Mouse (Mus musculus): ENCODE data around the gene Tex50. TPM values are rescaled to one million over a fixed set of nuclear protein-coding genes. Genes with fewer than 3 reads are reported as not detected.
A peak's percentile ranks its signal among the peaks of the same experiment; 100 is the strongest.
"Not testable (repeated sequence)": the region's sequence is repeated elsewhere in the genome, so short reads cannot be mapped to it uniquely, and the experiment has no call there.

Gene Tex50
- total RNA-seq (2021) = not detected
- long read RNA-seq, experiment 1 = 0 reads
- long read RNA-seq, experiment 2 = 0 reads

DNA sequence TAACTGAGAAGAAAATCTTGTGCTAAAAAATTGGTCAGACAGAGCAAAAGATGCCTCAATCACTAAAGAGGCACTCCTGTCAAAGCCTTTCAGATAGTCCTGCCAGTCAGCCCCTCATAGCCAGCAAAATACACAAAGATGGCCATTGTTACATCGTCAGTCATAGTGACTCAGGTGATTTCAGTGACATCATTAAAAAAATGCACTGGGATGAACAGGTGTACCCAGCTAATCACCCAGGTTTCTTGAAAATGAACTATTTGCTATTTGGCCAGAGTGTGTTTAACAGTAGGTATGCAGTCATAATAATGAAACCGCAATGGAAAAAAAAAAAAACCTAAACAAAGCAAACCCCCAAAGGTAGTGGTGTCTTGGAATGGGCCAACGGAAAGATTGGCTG lies at the start of gene Tex50:
Gene Tex50 (minus strand): TSS at position 101 of the 400 bp plus-strand sequence.
- H3K4me3 ChIP-seq = no peak within 1 kb of the TSS
- no peak for TF ChIP-seq CTCF (IDR thresholded peaks at IDR 0.05)
- intact Hi-C loops (cut with DNase I) = no loop called here
- no peak within 1 kb of the TSS for H3K27ac ChIP-seq
- no peak for DNase-seq

DNA sequence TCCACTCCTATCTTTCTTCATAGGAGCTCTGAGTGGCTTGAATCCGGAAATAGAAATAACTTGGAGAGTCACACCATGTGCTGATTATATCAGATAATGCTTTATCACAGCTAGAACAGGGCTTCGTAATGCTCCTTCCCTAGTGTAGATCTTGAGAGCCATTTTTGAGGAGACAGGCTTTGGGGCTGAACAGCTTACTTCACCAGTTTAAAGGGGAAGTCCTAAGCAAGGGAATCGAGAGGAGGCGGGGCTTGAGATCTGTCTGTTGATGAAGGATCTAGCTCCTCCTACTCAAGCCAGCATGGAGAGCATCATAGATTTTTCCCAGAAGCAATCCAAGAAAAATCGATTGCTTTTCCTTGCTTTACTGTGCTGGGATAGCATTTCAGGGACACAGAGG lies 40.7 kb upstream of the Tex50 start:
- no peak overlapping the region for H3K27ac ChIP-seq
- H3K4me3 ChIP-seq = no peak overlapping the region
- intact Hi-C loops (cut with DNase I) = loop anchor here (5.0 kb wide), 3 partner anchors 68 to 458 kb away; partner anchors contain the start of gene Klhl20
- TF ChIP-seq CTCF (IDR thresholded peaks at IDR 0.05) = no peak
- DNase-seq = no peak

DNA sequence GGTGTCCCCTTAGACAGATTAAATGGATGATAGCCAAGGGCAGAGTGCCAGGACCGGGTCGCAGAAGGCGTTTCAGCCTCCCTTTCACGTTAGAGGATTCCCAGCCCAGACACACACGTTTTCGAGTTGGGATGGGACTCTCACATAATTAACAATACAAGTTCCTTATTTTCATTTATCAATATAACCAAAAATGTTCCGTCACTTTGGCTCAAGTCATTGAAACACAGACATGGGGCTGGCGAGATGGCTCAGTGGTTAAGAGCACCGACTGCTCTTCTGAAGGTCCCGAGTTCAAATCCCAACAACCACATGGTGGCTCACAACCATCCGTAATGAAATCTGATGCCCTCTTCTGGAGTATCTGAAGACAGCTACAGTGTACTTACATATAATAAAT lies 37.2 kb upstream of the Tex50 start:
- peak overlapping the region; percentile 67 for H3K27ac ChIP-seq
- not testable (repeated sequence) for DNase-seq
- intact Hi-C loops (cut with DNase I) = loop anchor here (5.0 kb wide), 3 partner anchors 64 to 454 kb away; partner anchors contain the start of gene Klhl20

DNA sequence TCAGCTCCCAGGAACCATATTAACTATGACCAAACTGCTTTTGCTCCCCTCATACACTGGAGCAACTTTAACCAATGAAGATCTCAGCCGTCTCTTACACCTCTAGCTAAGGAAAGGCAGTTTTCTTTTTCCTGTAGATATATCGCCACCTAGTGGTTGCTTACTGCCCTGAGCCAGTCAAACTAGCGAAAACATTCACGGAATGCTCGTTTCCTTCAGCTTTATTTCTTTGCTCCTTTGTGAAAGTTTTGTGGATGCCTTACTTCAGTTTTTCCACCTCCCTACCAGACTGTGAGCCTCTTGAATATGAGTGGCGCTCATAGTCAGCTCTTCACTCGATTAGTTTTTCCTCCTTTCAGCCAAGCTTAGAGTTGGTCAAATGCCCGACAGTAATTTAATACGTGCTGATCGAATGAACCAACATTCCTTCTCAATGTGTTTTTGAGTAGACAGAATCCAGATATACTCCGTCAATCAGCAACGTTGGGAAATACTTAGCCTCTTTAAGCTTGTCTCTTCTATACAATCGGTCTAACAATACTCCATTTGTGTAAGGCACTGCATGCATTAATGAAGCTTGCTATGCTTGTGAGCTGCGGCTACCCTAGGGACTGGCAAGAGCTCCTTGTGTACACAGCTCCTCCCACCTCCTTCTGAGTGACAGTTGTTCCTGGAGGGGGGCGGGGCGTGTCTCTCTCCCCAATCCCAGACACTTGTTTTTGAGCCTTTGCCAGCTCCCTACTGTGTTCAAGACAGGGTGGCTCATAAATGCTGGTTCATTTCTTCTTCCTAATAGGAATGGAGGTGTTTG lies 36.6 kb upstream of the Tex50 start:
- TF ChIP-seq CTCF (IDR thresholded peaks at IDR 0.05) = peak; percentile 94
- Histone ChIP-seq H3K4me3 (peak overlapping the region; percentile 79), H3K27ac (peak overlapping the region; percentile 67)
- DNase-seq = peak; percentile 76
- intact Hi-C loops (cut with DNase I) = loop anchor here (5.0 kb wide), 3 partner anchors 63 to 453 kb away; partner anchors contain the start of gene Klhl20

More for the DNA sequence above, 37.2 kb upstream of the Tex50 start:
- H3K4me3 ChIP-seq = peak overlapping the region; percentile 79

DNA sequence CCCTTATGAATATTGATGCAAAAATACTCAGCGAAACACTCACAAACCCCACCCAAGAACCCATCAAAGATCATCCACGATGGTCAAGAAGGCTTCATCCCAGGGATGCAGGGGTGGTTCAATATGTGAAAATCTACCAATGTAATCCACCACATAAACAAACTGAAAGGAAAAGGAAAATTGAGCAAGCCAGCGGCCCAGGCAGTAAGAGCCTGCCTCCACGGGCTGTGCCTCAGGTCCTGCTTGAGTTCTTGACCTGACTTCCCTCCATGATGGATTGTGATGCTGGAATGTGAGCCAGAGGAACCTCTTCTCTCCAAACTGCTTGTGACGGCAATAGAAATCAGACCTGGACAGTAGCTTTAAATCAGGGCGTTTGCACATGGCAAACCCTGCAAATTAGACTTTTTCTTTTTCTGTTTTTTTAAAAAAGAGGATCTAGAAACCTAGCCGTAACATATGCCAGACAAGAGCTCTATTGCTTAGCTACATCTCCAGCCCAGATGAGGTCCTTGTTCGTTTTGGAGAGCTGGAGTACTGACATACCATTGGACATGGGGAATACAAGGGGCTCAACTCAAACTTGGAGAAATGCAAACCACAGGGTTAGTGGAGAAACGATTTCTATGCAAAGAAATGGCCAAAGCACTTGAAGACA lies 31.3 kb upstream of the Tex50 start:
- H3K4me3 ChIP-seq = no peak overlapping the region

DNA sequence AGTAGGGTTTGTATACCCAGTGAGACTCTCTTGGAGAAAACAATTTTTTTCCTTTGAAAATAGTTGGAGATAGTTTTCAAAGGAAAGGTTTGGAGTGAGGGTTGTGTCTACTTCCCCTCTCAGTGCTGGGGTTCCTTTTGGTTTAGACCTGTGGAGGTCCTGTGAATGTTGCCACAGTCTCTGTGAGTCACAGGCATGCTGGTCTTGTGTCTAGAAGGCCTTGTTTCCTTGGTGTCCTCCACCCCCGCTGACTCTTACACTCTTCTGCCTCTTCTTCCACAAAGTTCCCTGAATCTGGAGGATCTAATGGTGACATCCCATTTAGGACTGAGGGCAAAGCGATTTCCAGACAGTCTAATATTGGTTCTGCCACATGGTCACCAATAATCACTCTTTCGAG lies 26.3 kb upstream of the Tex50 start:
- no peak for TF ChIP-seq CTCF (IDR thresholded peaks at IDR 0.05)
- Histone ChIP-seq H3K4me3 (no peak overlapping the region), H3K27ac (no peak overlapping the region)
- intact Hi-C loops (cut with DNase I) = no loop called here
- DNase-seq = no peak

More for the DNA sequence above, 31.3 kb upstream of the Tex50 start:
- no peak for TF ChIP-seq CTCF (IDR thresholded peaks at IDR 0.05)
- intact Hi-C loops (cut with DNase I) = no loop called here
- H3K27ac ChIP-seq = no peak overlapping the region
- no peak for DNase-seq

DNA sequence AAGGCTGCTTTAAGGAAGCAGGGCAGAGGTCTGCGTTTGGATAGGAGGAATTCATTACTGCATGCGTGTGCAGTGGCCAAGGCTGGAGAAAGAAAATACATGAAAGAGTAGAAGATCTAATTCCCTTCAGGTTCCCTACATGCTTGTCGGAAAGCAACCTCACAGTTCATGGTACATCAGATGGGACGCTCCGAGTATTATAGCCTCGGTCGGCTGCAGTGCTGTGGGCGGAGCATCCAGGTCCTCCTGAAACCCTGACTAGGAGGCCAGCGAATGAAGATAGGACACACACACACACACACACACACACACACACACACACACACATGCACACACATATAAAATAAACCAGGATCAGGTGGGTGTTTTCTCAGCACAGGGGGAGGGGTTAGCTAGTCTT lies 24.6 kb upstream of the Tex50 start:
- Histone ChIP-seq H3K27ac (no peak overlapping the region), H3K4me3 (no peak overlapping the region)
- TF ChIP-seq CTCF (IDR thresholded peaks at IDR 0.05) = no peak
- no peak for DNase-seq
- intact Hi-C loops (cut with DNase I) = no loop called here

DNA sequence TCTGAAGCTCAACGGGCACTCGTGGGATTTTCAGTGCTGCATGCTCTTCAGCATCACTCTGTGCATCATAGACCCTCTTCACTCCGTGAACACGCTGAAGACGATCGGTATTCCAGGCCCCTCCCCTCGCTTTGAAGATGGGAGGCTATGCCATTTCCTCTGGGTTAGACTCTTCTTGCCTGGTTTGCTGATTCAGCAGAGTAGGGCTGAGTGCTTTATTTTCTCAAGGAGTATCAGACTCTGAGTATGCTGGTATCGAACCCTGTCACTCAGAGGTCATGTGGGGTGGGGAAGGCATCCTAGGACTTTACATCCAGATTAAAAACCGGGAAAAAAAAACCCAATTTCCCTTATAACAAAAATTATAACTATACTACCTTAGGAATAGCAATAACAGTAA lies 23.3 kb upstream of the Tex50 start:
- no peak for DNase-seq
- intact Hi-C loops (cut with DNase I) = no loop called here
- no peak overlapping the region for H3K27ac ChIP-seq
- TF ChIP-seq CTCF (IDR thresholded peaks at IDR 0.05) = no peak
- H3K4me3 ChIP-seq = no peak overlapping the region

DNA sequence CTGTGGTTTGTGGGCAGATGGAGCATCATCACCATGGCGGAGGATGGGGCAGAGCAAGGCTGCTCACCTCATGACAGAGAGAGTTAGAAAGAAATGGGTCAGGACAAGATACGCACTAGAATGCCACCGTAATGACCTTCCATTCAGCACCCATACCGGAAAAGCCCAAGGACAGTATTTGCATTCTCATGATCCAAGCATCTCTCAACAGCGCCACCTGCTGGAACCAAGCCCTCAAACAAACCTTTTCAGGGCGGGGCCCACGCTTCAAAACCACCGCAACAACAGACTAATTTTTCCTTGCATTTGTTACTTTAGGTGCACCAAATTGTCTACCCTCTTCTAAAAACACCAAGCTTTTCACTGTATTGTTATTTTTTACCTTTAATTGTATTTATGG lies 21.6 kb upstream of the Tex50 start:
- TF ChIP-seq CTCF (IDR thresholded peaks at IDR 0.05) = peak; percentile 64
- Histone ChIP-seq H3K4me3 (no peak overlapping the region), H3K27ac (no peak overlapping the region)
- DNase-seq = peak; percentile 52
- intact Hi-C loops (cut with DNase I) = no loop called here

DNA sequence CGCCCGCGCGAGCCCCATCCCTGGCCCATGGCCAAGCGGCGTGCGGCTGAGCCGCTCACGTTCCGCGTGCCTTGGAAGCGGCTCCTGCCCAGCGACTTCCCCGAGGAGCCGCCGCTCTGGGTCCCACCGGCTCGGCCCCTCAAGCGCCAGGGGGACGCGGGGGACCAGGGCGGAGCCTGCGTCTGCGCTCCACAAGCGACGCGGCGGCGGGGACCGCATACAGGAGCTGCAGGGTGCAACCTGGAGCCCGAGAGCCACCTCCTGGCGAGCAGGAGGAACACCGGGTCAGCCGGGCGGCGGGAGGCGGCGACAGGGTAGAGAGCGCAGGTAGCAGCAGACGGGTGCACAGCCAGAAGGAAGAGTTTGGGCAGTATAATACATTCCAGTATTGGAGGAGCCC lies 11.5 kb upstream of the Tex50 start:
- intact Hi-C loops (cut with DNase I) = no loop called here
- peak; percentile 66 for TF ChIP-seq CTCF (IDR thresholded peaks at IDR 0.05)
- Histone ChIP-seq H3K27ac (no peak overlapping the region), H3K4me3 (peak overlapping the region; percentile 75)
- peak; percentile 73 for DNase-seq

DNA sequence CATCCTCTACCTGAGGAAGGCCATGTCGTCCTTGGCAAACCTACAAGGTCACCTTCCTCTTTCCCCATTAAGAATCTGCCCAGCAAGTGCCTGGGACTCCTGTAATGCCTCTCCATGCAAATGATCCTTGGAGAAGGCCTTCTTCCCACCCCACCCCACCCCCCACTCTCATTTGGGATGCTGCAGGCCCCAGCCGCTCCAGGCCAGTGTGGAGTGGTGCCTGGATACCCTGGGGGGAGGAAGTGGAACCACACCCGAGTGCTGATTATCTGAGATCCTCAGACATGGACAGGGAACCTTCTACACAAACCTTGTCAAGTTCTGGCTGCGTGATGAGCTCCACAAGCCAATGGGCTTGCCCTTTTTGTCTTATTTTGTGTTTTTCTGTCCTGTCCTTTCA lies 1.2 kb upstream of the Tex50 start:
- Histone ChIP-seq H3K27ac (no peak overlapping the region), H3K4me3 (no peak overlapping the region)
- DNase-seq = no peak
- TF ChIP-seq CTCF (IDR thresholded peaks at IDR 0.05) = no peak
- intact Hi-C loops (cut with DNase I) = no loop called here

DNA sequence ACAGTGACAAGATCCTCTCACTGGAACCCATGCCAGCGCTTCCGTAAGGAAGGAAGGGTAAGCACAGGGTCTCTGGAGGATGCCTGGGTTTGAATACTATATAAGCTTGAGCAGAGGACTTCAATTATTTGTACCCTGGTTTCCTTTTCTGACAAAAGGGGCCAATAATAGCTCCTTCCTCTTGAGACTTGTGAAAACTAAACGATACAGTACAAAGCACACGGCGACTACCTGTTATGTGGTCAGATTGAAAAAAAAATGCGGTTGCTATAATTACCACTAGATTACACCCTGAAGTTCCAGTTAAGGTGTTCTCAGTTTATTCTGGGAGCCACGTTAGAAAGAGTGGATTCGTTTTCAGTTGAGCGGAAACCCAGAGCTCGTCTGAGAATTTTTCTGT lies 2.6 kb downstream of the Tex50 start:
- intact Hi-C loops (cut with DNase I) = no loop called here

DNA sequence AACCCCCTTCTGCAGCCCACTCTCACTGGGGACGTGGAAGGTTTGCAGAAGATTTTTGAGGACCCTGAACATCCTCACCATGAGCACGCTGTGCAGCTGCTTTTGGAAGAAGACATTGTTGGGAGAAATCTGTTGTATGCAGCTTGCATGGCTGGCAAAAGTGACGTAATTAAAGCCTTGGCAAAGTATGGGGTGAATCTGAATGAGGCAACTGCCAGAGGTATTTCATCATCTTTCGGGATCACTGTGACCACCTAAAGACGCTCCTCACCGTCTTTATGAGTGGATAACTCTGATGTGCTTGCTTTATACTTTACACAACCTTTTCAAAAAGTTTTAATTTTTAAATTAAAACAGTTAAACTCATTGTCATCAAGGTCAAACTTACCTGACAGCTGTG lies 8.0 kb downstream of the Tex50 start:
- no peak for TF ChIP-seq CTCF (IDR thresholded peaks at IDR 0.05)
- no peak overlapping the region for H3K4me3 ChIP-seq
- no peak overlapping the region for H3K27ac ChIP-seq
- DNase-seq = no peak
- intact Hi-C loops (cut with DNase I) = no loop called here

More for the DNA sequence above, 2.6 kb downstream of the Tex50 start:
- no peak for TF ChIP-seq CTCF (IDR thresholded peaks at IDR 0.05)
- Histone ChIP-seq H3K27ac (no peak overlapping the region), H3K4me3 (no peak overlapping the region)
- no peak for DNase-seq

Measured in gastrocnemius, adult 2 months (tissue).